Mouse (Mus musculus) embryonic facial prominence, embryonic 10.5 days (tissue): Measurements from ENCODE around the gene Ces2f. TPM values are rescaled to one million over a fixed set of nuclear protein-coding genes. Genes with fewer than 3 reads are reported as not detected.
"Not testable (repeated sequence)": the region's sequence is repeated elsewhere in the genome, so short reads cannot be mapped to it uniquely, and the experiment has no call there.

Source experiments
- DNase-seq: peaks from one replicate; pipeline ENCODE4 v3.0.0-alpha.2; 2017; ENCODE audit warnings: low spot score
- H3K27ac ChIP-seq: fragments of 300-500 bp; sonication (generic); replicated peaks from 2 replicates; pipeline ENCODE4 v1.5.1; 2016; ENCODE audit warnings: mild to moderate bottlenecking
- H3K27me3 ChIP-seq: fragments of 300-500 bp; sonication (generic); replicated peaks from 2 replicates; pipeline ENCODE4 v1.6.1; 2016; ENCODE audit warnings: low read depth, mild to moderate bottlenecking; ENCODE audit not compliant: poor library complexity, severe bottlenecking
- H3K36me3 ChIP-seq: fragments of 300-500 bp; sonication (generic); replicated peaks from 2 replicates; pipeline ENCODE4 v1.6.1; 2016; ENCODE audit warnings: mild to moderate bottlenecking, moderate library complexity
- H3K4me1 ChIP-seq: fragments of 300-500 bp; sonication (generic); 2 replicates; pipeline ENCODE4 v1.6.1; 2016
- H3K4me3 ChIP-seq: fragments of 300-500 bp; sonication (generic); 2 replicates; pipeline ENCODE4 v1.5.1; 2016; ENCODE audit warnings: mild to moderate bottlenecking, moderate library complexity
- H3K9me3 ChIP-seq: fragments of 300-500 bp; sonication (generic); 2 replicates; pipeline ENCODE4 v1.6.1; 2016; ENCODE audit warnings: mild to moderate bottlenecking
- WGBS: fragments of 180-500 bp; shearing (Covaris S2); methylation state at CpG from one replicate; pipeline ENCODE4 v1.1.7; 2016; 5-methylcytosine and 5-hydroxymethylcytosine counted together
- polyA plus RNA-seq: library from polyadenylated mRNA; unstranded; fragments of >200 nt; fragmentation: Nextera tagmentation; extraction: Ambion mirVana; gene quantifications from 2 replicates; pipeline ENCODE4 v1.2.1, GENCODE M21; 2016

The Ces2f gene
- not detected in 2 replicates for polyA plus RNA-seq

DNA sequence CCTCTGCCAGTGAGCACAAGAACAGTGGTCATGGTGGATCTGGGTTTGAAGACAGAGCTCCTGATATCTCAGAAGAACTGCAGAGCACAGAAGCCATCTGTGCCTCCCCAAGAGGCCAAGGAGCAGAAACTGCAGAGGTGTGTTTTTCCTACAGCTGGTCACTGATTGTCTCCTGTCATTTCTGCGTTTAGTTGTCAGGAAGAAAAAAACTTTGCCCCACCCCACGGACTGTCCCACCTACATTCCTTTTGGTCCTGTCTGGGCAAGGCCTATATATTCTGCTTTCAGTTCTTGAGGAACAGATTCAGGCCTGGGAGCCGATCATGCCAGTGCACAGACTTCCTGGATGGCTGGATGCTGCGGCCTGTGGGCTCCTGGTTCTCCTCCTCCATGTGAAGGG, at the start of gene Ces2f:
Ces2f (plus strand) TSS at position 301 of the 400 bp plus-strand sequence.
- Histone ChIP-seq H3K36me3 (no peaks in the 10 kb centered on the region), H3K27me3 (no peaks in the 10 kb centered on the region), H3K4me1 (no peaks in the 10 kb centered on the region), H3K4me3 (no peak within 1 kb of the TSS), H3K9me3 (no peaks in the 10 kb centered on the region), H3K27ac (no peak within 1 kb of the TSS)
- DNase-seq = no peak
- 82% methylated on average over 4 of the region's 4 CpGs for WGBS

- no peaks in the 10 kb centered on the region for H3K4me1 ChIP-seq
- no peak for DNase-seq
- H3K9me3 ChIP-seq = no peaks in the 10 kb centered on the region
- H3K4me3 ChIP-seq = no peak overlapping the region
- H3K27me3 ChIP-seq = no peaks in the 10 kb centered on the region
- no peaks in the 10 kb centered on the region for H3K36me3 ChIP-seq
- 88% methylated on average over 2 of the region's 2 CpGs for WGBS
- H3K27ac ChIP-seq = no peak overlapping the region
Measured at GRCm38 (mm10) chr8:104901746-104902145, 45.4 kb upstream of the Ces2f start.

- Histone ChIP-seq H3K4me3 (no peak overlapping the region), H3K4me1 (no peaks in the 10 kb centered on the region), H3K36me3 (no peaks in the 10 kb centered on the region), H3K9me3 (0 out of 2 replicates have a peak, but pooled peaks cover 3% of the 10 kb centered on the region), H3K27me3 (no peaks in the 10 kb centered on the region), H3K27ac (no peak overlapping the region)
- WGBS = 55% methylated on average over 1 of the region's 1 CpGs
- DNase-seq = no peak
Measured at GRCm38 (mm10) chr8:104907111-104907510, 40.0 kb upstream of the Ces2f start.

GRCm38 (mm10) chr8:104909021-104909420, 38.1 kb upstream of the Ces2f start:
- H3K36me3 ChIP-seq, H3K27ac ChIP-seq, H3K27me3 ChIP-seq, H3K4me1 ChIP-seq, H3K9me3 ChIP-seq, DNase-seq, H3K4me3 ChIP-seq: not testable (repeated sequence)
- WGBS = 78% methylated on average over 1 of the region's 1 CpGs

- H3K36me3 ChIP-seq, H3K9me3 ChIP-seq, DNase-seq, H3K27ac ChIP-seq, H3K27me3 ChIP-seq, H3K4me3 ChIP-seq, H3K4me1 ChIP-seq: not testable (repeated sequence)
- 90% methylated on average over 10 of the region's 10 CpGs for WGBS
Measured at GRCm38 (mm10) chr8:104909651-104910050, 37.5 kb upstream of the Ces2f start.

DNA sequence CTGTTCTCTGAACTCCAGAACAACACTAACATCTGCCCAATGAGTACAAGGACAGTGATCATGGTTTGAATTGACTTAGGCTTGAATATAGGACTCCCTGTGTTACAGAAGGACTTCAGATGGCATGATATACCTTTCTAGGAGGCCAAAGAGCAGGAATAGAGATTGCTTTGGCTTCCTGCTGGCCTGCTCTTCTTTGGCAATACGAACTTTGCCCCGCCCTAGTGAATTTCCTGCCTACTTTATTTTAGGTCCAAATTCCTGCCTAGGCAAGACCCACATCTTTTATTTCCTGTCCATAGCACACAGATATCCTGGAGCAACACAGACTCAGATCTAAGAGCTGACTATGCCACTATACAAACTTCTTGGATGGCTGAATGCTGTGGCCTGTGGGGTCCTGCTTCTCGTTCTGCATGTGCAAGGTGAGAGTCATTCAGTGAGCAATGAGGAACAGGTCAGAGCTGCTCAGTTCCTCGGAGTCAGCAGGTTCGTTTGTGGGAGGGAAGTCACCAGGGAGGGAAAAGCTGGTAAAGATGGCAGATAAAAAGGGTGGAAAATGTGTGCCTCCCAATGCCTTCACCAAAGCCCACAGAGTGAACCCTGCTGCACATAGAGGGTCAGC, 21.1 kb upstream of the Ces2f start, which contains the start of gene Ces2e:
Ces2e (plus strand) TSS at position 289 of the 625 bp plus-strand sequence.
- H3K36me3 ChIP-seq = no peaks in the 10 kb centered on the region
- H3K9me3 ChIP-seq = no peaks in the 10 kb centered on the region
- 81% methylated on average over 5 of the region's 5 CpGs for WGBS
- DNase-seq = no peak
- no peaks in the 10 kb centered on the region for H3K27me3 ChIP-seq
- H3K4me1 ChIP-seq = no peaks in the 10 kb centered on the region
- H3K27ac ChIP-seq = no peak within 1 kb of the TSS
- H3K4me3 ChIP-seq = no peak within 1 kb of the TSS

DNA sequence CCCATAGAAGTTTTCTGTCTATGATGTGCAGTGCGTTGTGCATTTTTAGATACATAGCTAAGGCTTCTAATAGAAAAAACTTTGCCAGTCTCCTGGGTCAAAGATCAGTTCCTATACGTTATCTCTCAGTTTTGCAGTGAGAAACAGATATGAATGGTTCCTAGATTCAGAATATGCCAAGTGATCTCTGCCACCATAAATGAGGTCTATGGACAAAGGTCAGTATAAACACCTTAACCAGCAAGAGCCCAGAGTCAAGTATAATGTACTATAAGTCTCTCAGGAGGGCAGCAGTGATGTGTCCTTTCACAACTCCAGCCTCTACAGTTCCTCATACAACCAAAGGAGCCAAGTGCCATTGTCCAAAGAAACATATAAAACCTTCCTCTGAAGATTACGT, 19.9 kb upstream of the Ces2f start:
- WGBS = 84% methylated on average over 3 of the region's 3 CpGs
- Histone ChIP-seq H3K9me3 (no peaks in the 10 kb centered on the region), H3K4me1 (no peaks in the 10 kb centered on the region), H3K27ac (no peak overlapping the region), H3K36me3 (no peaks in the 10 kb centered on the region), H3K4me3 (no peak overlapping the region), H3K27me3 (no peaks in the 10 kb centered on the region)
- no peak for DNase-seq

DNA sequence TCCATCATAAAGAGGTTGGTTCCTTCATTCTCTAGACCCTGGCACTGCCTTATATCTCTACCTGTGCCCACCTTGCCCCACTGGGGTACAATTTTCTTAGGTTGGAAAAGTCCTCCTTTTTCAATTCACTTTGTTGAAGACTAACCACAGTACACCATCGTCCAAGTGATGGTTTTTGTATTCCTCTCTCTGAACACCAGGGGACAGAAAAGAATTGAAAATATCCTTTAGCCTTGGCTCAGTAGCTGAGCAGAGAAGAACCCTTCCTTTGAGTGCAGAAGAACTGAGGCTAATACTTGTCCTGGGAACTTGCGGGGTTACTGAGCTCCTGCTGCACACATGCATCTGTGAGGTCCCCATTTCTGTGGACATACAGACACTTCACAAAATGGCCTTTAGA, 2.5 kb upstream of the Ces2f start:
- no peaks in the 10 kb centered on the region for H3K9me3 ChIP-seq
- no peak for DNase-seq
- no peaks in the 10 kb centered on the region for H3K27me3 ChIP-seq
- H3K4me1 ChIP-seq = no peaks in the 10 kb centered on the region
- no peak overlapping the region for H3K4me3 ChIP-seq
- WGBS = 85% methylated on average over 2 of the region's 2 CpGs
- H3K36me3 ChIP-seq = no peaks in the 10 kb centered on the region
- no peak overlapping the region for H3K27ac ChIP-seq

DNA sequence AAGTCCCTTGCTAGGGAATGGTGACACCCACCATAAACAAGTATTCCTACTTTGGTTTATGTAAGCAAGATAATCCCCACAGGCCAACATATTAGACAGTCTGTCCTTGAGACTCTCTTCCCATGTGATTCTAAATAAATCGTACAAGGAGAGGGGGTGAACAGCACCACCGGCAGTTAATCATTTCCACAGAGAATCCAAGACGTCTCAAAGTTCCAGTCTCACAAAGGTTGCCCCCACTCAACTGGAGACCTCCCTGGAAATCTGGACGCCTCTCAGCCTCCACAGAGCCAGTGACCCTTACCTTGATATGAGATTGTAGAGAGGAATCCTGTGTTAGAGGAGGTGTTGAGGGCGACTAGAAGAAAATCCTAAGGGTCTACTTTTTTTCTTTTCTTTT, 1.9 kb downstream of the Ces2f start:
- Histone ChIP-seq H3K9me3 (no peaks in the 10 kb centered on the region), H3K27ac (no peak overlapping the region), H3K36me3 (no peaks in the 10 kb centered on the region), H3K27me3 (no peaks in the 10 kb centered on the region), H3K4me1 (no peaks in the 10 kb centered on the region), H3K4me3 (no peak overlapping the region)
- WGBS = 86% methylated on average over 5 of the region's 5 CpGs
- DNase-seq = no peak

DNA sequence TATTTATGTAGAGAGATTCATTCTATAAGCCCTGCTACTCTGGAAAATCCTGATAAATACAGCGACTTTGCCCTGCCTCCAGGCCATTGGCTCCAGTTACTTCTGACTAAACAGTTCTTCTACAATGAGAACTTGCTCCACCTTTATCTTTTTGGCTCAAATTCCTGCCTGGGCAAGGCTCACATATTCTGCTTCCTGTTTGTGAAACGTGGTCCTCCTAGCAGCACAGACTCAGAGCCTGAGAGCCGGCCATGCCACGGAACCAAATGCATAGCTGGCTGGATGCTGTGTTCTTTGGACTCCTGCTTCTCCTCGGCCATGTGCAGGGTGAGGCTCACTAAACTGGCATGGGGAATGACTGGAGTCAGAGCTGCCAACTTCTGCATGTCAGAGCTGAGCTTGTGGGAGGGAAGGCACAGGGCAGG, 14.4 kb downstream of the Ces2f start, which contains the start of gene Ces2g:
Ces2g (plus strand) TSS at position 182 of the 425 bp plus-strand sequence.
- H3K27ac ChIP-seq = no peak within 1 kb of the TSS

DNA sequence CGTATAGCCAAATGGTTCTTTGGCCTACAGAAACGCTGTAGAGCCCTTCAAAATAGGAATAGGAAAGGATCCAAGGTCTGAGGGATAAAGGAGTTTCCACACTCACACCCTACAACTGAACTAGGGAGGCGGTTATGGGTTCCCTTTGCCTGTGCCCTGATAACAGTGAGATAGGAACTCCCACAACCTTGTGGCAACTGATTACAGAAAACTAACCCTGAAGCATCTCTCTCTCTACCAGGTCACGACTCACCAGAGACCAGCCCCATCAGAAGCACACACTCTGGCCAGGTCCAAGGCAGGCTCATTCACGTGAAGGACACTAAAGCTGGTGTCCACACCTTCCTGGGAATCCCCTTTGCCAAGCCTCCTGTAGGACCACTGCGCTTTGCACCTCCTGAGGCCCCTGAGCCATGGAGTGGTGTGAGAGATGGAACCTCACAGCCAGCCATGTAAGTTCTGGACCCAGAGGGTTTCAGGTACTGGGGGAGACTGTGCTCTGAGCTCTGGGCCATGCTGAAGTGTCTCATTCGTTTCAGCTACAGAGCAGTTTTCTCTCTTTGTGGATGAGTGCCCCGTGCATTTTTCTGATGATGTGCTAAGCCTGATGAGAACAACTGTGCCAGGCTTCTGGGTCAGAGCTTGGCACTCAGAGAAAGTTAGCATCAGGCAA, 15.2 kb downstream of the Ces2f start:
- no peaks in the 10 kb centered on the region for H3K27me3 ChIP-seq
- no peak overlapping the region for H3K27ac ChIP-seq
- 78% methylated on average over 8 of the region's 8 CpGs for WGBS
- H3K36me3 ChIP-seq = no peaks in the 10 kb centered on the region
- no peak for DNase-seq
- no peaks in the 10 kb centered on the region for H3K9me3 ChIP-seq
- H3K4me1 ChIP-seq = no peaks in the 10 kb centered on the region
- no peak overlapping the region for H3K4me3 ChIP-seq

More for the DNA sequence above, 14.4 kb downstream of the Ces2f start, which contains the start of gene Ces2g:
- DNase-seq = no peak
- no peaks in the 10 kb centered on the region for H3K27me3 ChIP-seq
- no peaks in the 10 kb centered on the region for H3K9me3 ChIP-seq
- no peak within 1 kb of the TSS for H3K4me3 ChIP-seq
- 70% methylated on average over 5 of the region's 5 CpGs for WGBS
- H3K36me3 ChIP-seq = no peaks in the 10 kb centered on the region
- H3K4me1 ChIP-seq = no peaks in the 10 kb centered on the region

- no peaks in the 10 kb centered on the region for H3K27me3 ChIP-seq
- no peak for DNase-seq
- 86% methylated on average over 4 of the region's 4 CpGs for WGBS
- no peak overlapping the region for H3K4me3 ChIP-seq
- no peaks in the 10 kb centered on the region for H3K4me1 ChIP-seq
- H3K9me3 ChIP-seq = no peaks in the 10 kb centered on the region
- no peaks in the 10 kb centered on the region for H3K36me3 ChIP-seq
- no peak overlapping the region for H3K27ac ChIP-seq
Measured at GRCm38 (mm10) chr8:104963375-104963894, 16.3 kb downstream of the Ces2f start.

DNA sequence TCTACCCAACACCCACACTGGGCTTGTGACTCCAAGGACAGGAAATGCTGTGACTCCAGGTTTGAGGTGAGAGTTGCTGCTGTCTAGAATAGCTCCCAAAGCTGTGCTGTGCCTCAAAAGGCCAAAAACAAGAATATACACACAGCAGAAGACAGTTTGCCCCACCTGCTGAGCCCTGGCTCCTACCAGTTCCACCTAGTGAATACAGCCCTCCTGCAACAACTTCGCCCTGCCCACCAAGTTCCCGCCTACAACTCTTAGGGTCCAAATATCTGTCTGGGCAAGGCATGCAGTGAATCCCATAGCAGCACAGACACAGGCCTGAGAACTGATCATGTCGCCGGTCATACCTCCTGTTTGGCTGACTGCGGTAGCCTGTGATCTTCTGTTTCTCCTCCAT, 37.0 kb downstream of the Ces2f start:
- no peak for DNase-seq
- WGBS = 90% methylated on average over 5 of the region's 5 CpGs
- Histone ChIP-seq H3K27ac (no peak overlapping the region), H3K4me3 (no peak overlapping the region), H3K4me1 (no peaks in the 10 kb centered on the region), H3K36me3 (no peaks in the 10 kb centered on the region), H3K27me3 (no peaks in the 10 kb centered on the region), H3K9me3 (peaks cover 10% of the 10 kb centered on the region)
